Mouse (Mus musculus) testis, postnatal 14 days (tissue): ENCODE results near the gene Golm1.
A peak's percentile ranks its signal among the peaks of the same experiment; 100 is the strongest.

Experiments
- DNase-seq: peaks from one replicate; pipeline ENCODE4 v3.0.0; 2021; ENCODE audit warnings: low spot score

The Golm1 gene

GRCm38 (mm10) chr13:59676316-59677229 is 962 bp upstream of the Golm1 start:
- no peak for DNase-seq

GRCm38 (mm10) chr13:59674761-59675150 is 855 bp downstream of the Golm1 start:
- no peak for DNase-seq

- no peak for DNase-seq
Observed at GRCm38 (mm10) chr13:59674215-59674614, 1.4 kb downstream of the Golm1 start.

GRCm38 (mm10) chr13:59673597-59673996 is 2.0 kb downstream of the Golm1 start:
- no peak for DNase-seq

GRCm38 (mm10) chr13:59672248-59672647 is 3.4 kb downstream of the Golm1 start:
- no peak for DNase-seq

GRCm38 (mm10) chr13:59671521-59671920 is 4.1 kb downstream of the Golm1 start:
- no peak for DNase-seq

GRCm38 (mm10) chr13:59669946-59670345 is 5.7 kb downstream of the Golm1 start:
- DNase-seq = no peak

- DNase-seq = peak; percentile 42
Observed at GRCm38 (mm10) chr13:59668501-59669093, 7.0 kb downstream of the Golm1 start.

- DNase-seq = no peak
Observed at GRCm38 (mm10) chr13:59667763-59668162, 7.8 kb downstream of the Golm1 start.

GRCm38 (mm10) chr13:59663939-59664712 is 11.5 kb downstream of the Golm1 start:
- DNase-seq = no peak

- DNase-seq = no peak
Observed at GRCm38 (mm10) chr13:59661966-59662365, 13.6 kb downstream of the Golm1 start.

GRCm38 (mm10) chr13:59661387-59661786 is 14.2 kb downstream of the Golm1 start:
- DNase-seq = no peak

- DNase-seq = no peak
Observed at GRCm38 (mm10) chr13:59660371-59660770, 15.2 kb downstream of the Golm1 start.

GRCm38 (mm10) chr13:59657781-59658180 is 17.8 kb downstream of the Golm1 start:
- no peak for DNase-seq

- no peak for DNase-seq
Observed at GRCm38 (mm10) chr13:59656975-59657388, 18.6 kb downstream of the Golm1 start.

- DNase-seq = no peak
Observed at GRCm38 (mm10) chr13:59656316-59656832, 19.2 kb downstream of the Golm1 start.

GRCm38 (mm10) chr13:59655718-59656315 is 19.8 kb downstream of the Golm1 start:
- DNase-seq = no peak

GRCm38 (mm10) chr13:59654465-59654864 is 21.1 kb downstream of the Golm1 start:
- DNase-seq = no peak

GRCm38 (mm10) chr13:59653136-59653535 is 22.5 kb downstream of the Golm1 start:
- DNase-seq = no peak

GRCm38 (mm10) chr13:59652651-59653050 is 23.0 kb downstream of the Golm1 start:
- DNase-seq = peak; percentile 65

- DNase-seq = no peak
Observed at GRCm38 (mm10) chr13:59649781-59650180, 25.8 kb downstream of the Golm1 start.

- DNase-seq = no peak
Observed at GRCm38 (mm10) chr13:59648598-59648997, 27.0 kb downstream of the Golm1 start.
